Comparison of ENCODE assay signal across 12 mouse cellular contexts in the genomic region with DNA sequence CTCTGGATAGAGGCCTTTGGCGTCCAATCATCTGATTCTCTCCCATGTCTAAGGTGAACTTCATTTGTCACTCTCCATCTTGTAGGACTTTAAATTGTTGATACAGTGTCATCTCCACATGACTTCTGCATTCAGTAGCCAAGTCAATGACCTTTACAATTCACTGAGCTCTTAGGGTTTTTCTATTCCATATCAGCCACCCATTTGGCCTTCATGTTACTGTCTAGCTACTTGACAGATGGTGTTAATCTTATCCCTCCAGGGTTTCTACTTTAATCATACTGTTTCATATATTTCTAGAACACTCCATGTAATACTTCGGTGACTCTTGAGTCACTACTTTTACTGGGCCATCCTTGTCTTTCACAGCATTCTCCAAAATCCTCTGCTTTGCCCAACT.
"Had no signal": no experiment of that assay in that cellular context is flagged by ENCODE, and none has a peak within 500 bp of the region (broad histone marks: within the 10 kb centered on the region; RNA-seq: fewer than 3 reads in every experiment).

No protein-coding gene starts in this region.

- DNase-seq: retina, postnatal 1 day; right cerebral cortex, adult 18-20 months; right cerebral cortex, postnatal 14 days; right cerebral cortex, postnatal 25 days; right cerebral cortex, postnatal 4 days; spleen, adult 18-20 months; thymus, adult 18-20 months; thymus, adult 2 months; thymus, postnatal 14 days; thymus, postnatal 25 days; thymus, postnatal 36 days; thymus, postnatal 4 days had no signal
